Mouse (Mus musculus) cerebellum, adult 11 months (tissue): ENCODE measurements around the gene Egfl8.
A peak's percentile ranks its signal among the peaks of the same experiment; 100 is the strongest.

Experiments used
- DNase-seq: peaks from one replicate; pipeline ENCODE4 v3.0.0; 2022

Egfl8 gene

GRCm38 (mm10) chr17:34592581-34593549 lies 22.9 kb downstream of the Egfl8 start:
- DNase-seq: peak; percentile 66

GRCm38 (mm10) chr17:34591994-34592375 lies 23.8 kb downstream of the Egfl8 start:
- peak; percentile 81 for DNase-seq

DNA sequence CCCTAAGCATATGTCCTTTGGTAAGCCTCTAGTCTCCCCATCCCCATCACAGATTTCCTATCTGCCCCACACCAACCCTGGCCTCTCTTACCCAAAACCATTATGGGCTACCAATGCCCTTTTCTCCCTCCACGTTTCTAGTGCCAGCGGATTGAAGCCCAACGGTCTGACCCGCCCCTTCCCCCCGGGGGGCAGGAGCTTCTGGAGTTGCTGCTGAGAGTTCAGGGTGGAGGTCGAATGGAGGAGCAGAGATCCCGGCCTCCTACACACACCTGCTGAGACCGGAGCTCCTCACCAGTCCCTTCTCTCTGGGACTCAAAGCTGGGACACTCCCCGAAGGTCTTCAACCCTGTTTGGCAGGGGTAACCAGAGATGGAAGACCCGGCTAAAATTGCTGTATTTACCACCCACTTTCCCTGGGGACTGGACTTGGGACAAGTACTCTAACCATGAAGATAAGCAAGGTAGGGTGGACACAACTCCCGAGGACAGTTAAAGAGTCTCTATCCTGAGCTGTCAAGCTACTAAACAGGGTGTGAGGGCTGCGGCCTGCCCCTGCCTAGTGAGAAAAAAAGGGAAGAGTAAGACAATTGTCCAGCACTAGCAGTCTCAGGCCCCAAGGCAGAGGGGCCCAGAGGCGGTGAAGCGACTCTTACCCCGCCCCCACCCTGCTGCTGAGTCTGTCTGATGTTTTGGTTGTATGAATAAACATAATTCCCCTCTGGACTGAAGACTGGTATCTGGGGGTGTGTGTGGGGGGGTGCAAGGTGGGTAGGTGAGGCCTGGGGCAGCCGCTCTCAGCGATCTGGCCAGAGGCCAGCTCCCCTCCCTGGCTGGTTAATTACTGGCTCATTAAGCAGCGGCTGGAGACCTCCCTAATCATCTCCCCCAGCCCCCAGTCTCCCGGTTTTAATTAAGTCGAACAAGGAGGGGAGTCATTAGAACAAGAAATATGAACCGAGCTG lies 24.5 kb downstream of the Egfl8 start, which contains the start of gene Pbx2:
Pbx2 (plus strand) TSS at position 238 of the 965 bp plus-strand sequence.
- peak; percentile 52 for DNase-seq

- peak; percentile 37 for DNase-seq
These were observed 25.4 kb downstream of the Egfl8 start for GRCm38 (mm10) chr17:34590154-34590987.

GRCm38 (mm10) chr17:34589681-34590101 lies 26.1 kb downstream of the Egfl8 start, which contains the start of gene Gpsm3:
Gene Gpsm3 (plus strand): TSS chr17:34589806.
- DNase-seq: peak; percentile 34

- no peak for DNase-seq
These were observed 26.6 kb downstream of the Egfl8 start for GRCm38 (mm10) chr17:34589206-34589605.

DNA sequence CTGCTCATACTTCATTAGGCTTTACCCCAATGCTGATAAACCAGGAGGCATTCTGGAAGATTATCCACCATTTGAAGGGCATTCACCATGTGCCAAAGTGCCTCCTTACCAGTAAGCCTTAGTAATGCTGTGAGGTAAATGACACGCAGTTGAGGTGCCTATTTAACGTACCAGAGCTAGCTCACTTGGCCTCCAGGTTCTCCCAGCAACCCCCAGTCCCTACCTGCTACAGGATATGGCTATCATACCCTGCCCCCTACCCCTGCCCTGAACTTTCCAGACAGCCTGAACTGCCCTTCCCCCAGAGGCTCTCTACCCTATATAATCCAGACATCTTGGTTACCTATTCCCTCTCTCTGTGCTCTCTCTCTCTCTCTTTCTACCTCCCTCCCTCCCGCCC lies 27.0 kb downstream of the Egfl8 start:
- DNase-seq: peak; percentile 23

DNA sequence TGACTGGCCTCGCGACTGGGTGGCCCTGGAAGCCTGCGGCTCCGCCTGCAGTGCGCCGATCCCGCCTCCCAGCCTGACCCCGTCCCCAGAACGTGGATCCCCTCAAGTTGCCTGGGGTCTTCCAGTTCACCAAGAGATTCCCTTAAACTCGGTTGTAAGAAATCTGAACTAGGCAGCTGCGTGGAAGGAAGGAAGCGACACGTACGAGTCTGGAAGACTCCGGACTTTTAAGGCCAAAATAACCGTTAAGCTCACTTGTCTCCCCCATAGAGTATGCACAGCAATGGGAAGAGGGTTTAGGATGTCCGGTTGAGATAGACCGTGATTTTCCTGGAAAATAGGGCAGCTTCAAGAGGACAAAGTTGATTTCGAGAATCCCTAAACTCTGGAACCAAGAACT lies 28.0 kb downstream of the Egfl8 start:
- no peak for DNase-seq

GRCm38 (mm10) chr17:34587423-34587811 lies 28.4 kb downstream of the Egfl8 start:
- peak; percentile 98 for DNase-seq

DNA sequence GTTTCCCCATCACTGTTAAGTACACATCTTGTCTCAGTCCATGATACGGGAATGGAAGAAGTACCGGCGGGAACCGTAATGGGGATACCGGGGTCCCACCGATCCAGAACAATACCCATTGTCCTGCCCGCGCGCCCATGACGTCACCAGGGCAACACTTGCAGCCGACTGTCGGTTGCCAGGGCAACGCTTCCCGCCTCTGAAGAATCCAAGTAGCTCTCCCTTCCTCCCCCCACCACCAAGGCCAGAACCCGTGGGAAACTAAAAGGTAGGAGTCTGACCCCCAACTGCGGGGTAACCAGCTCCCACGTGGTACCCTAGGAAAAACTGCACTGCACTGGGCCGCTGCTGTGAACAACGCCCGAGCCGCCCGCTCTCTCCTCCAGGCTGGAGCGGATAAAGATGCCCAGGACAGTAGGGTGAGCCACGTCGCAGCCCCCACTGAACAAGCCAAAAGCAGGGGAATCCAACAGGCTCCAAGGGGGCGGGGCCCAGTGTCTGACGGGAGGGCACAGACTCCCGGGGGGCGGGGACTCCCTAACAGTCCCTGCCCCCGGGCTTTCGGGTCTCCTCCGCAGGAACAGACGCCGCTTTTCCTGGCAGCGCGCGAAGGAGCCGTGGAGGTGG lies 28.9 kb downstream of the Egfl8 start:
- peak; percentile 86 for DNase-seq

- DNase-seq: peak; percentile 44
These were observed 29.6 kb downstream of the Egfl8 start for GRCm38 (mm10) chr17:34585877-34586771.

DNA sequence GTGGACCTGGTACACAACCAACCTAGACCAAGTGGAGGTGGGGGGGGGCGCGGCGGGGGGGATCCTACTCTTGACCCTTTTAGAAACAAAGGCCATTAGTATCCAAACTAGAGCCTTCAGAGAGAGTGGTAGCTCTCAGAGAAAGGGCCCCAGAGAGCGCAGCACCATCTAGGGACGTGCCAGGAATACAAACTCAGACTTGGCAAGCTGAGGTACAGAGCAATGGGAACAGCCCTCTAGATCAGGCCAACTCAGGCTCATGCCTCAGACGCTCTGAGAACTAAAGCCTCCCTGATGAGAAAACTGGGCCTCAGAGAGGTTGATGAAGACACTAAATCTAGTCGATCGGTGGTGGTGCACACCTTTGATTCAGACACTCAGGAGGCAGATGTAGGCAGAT lies 30.6 kb downstream of the Egfl8 start:
- peak; percentile 17 for DNase-seq

DNA sequence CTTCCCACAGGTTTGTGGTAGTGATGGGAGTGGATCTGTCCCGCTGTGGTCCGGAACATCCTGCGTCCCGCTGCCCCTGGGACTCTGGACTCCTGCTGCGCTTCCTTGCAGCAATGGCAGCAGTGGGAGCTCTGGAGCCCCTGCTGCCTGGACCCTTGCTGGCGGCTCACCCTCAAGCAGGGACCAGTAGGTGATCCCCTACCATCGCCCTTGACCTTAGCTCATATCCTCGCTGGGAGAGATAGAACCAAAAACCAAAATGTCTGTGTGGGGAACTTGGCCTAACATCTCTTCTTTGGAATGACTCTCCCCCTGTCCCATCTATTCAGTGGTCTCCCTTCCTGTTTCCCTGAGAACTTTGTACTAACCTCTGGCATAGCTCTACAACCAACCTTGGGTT lies 32.0 kb downstream of the Egfl8 start:
- no peak for DNase-seq

- DNase-seq: peak; percentile 29
These were observed 32.4 kb downstream of the Egfl8 start for GRCm38 (mm10) chr17:34583397-34583796.

DNA sequence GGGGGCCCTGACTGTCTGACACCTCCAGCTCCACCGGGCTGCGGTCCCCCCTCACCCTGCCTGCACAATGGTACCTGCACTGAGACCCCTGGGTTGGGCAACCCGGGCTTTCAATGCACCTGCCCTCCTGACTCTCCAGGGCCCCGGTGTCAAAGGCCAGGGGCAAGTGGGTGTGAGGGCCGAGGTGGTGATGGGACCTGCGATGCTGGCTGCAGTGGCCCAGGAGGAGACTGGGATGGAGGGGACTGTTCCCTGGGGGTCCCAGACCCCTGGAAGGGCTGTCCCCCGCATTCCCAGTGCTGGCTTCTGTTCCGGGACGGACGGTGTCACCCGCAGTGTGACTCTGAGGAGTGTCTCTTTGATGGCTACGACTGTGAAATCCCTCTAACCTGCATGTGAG lies 33.2 kb downstream of the Egfl8 start:
- DNase-seq: no peak

- DNase-seq: no peak
These were observed 37.7 kb downstream of the Egfl8 start for GRCm38 (mm10) chr17:34578070-34578469.

GRCm38 (mm10) chr17:34576577-34576976 lies 39.2 kb downstream of the Egfl8 start:
- DNase-seq: no peak

GRCm38 (mm10) chr17:34572361-34572760 lies 43.4 kb downstream of the Egfl8 start:
- DNase-seq: no peak

- no peak for DNase-seq
These were observed 43.9 kb downstream of the Egfl8 start for GRCm38 (mm10) chr17:34571875-34572274.

DNA sequence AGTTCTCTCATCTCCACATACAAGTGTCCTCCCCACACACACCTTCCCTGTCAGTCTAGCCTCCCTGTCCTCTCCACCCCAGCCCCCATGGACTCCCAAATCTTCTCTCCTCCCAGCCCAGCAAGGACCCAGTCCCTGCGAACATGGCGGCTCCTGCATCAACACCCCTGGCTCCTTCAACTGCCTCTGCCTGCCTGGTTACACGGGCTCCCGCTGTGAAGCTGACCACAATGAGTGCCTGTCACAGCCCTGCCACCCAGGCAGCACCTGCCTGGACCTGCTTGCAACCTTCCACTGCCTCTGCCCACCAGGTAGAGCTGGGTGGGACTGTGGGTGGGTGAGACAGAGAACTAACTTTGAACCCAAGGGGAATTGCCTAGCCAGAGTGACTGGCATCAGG lies 45.9 kb downstream of the Egfl8 start:
- DNase-seq: no peak

DNA sequence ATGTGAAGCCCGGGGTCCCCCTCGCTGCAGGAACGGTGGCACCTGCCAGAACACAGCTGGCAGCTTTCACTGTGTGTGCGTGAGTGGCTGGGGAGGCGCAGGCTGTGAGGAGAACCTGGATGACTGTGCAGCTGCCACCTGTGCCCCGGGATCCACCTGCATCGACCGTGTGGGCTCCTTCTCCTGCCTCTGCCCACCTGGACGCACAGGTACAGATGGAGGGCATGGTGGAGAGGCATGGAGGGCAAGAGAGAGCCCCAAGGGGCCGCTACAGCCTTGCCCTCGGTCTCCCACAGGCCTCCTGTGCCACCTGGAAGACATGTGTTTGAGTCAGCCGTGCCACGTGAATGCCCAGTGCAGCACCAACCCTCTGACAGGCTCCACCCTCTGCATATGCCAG lies 47.4 kb downstream of the Egfl8 start:
- DNase-seq: no peak
